Mouse (Mus musculus) megakaryocyte, embryonic 14.5 days (primary cell): ENCODE data around the gene Kcnrg. TPM values are rescaled to one million over a fixed set of nuclear protein-coding genes. Genes with fewer than 3 reads are reported as not detected.

ENCODE experiments used
- H3K27me3 ChIP-seq: replicated peaks from 2 replicates; pipeline ENCODE3; 2012; ENCODE audit warnings: inconsistent platforms
- H3K36me3 ChIP-seq: replicated peaks from 2 replicates; pipeline ENCODE3; 2012; ENCODE audit warnings: low read length, inconsistent platforms, mixed read lengths
- H3K4me1 ChIP-seq: 2 replicates; pipeline ENCODE4 v1.6.1; 2012; ENCODE audit warnings: inconsistent platforms
- H3K4me3 ChIP-seq: replicated peaks from 2 replicates; pipeline ENCODE3; 2012; ENCODE audit warnings: moderate library complexity, mild to moderate bottlenecking, inconsistent platforms
- H3K9me3 ChIP-seq: 2 replicates; pipeline ENCODE4 v1.6.1; 2012; ENCODE audit warnings: inconsistent platforms
- FLI1 ChIP-seq: IDR thresholded peaks from 2 replicates; pipeline ENCODE4 v1.6.1; 2012; ENCODE audit warnings: low read length, inconsistent platforms, mixed read lengths
- GATA1 ChIP-seq: IDR thresholded peaks from 3 replicates; pipeline ENCODE4 v1.6.1; 2012; ENCODE audit warnings: mixed read lengths, low read length, inconsistent platforms, borderline replicate concordance
- polyA plus RNA-seq: library from polyadenylated mRNA; stranded (reverse); fragments of >175 nt; gene quantifications from 2 replicates; pipeline ENCODE4 v1.2.3, GENCODE M21; 2012; ENCODE audit warnings: low replicate concordance; ENCODE audit not compliant: insufficient read depth

Gene Kcnrg
- polyA plus RNA-seq, 1 experiment = not detected

DNA sequence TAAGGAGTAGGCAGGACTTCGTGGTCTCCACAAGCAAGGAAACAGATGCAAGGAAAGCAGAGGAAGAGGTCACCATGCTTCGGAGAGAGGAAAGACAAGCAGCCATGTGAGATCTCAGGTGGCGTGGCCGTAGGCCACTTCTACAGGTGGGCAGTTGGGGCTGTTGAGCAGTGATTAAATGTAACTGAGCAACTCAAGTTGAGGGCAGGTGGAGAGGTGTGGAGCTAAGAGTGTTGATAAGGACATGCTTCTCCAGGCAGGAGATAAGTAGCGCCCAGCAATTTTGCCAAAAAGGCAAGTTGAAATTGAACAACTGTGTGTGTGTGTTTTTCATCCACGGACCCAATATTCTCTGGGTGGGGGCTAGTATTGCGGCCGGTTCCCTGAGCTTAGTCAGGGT, 55.0 kb downstream of the Kcnrg start:
- Histone ChIP-seq H3K9me3 (no peaks in the 10 kb centered on the region), H3K4me3 (no peak overlapping the region), H3K27me3 (no peaks in the 10 kb centered on the region), H3K4me1 (peaks cover 23% of the 10 kb centered on the region), H3K36me3 (peaks cover 7% of the 10 kb centered on the region)
- TF ChIP-seq FLI1 = no peak
- TF ChIP-seq GATA1 = no peak

Other genes with a start within 250 kb of the Kcnrg start
- 0.85 and 1.0 TPM in 2 replicates for gene Ebpl, start 247.0 kb upstream of the Kcnrg start, polyA plus RNA-seq
- gene Kpna3, start 167.6 kb upstream of the Kcnrg start, polyA plus RNA-seq = 0.67 and 1.5 TPM in 2 replicates
- gene Spryd7, start 50.6 kb upstream of the Kcnrg start, polyA plus RNA-seq = 4.7 and 8.4 TPM in 2 replicates
- 0.22 TPM in 1 of 2 replicates, not detected in the other for gene Trim13, start 9.2 kb upstream of the Kcnrg start, polyA plus RNA-seq